Mouse (Mus musculus): ENCODE measurements around the gene Gpr132. TPM values are rescaled to one million over a fixed set of nuclear protein-coding genes. Genes with fewer than 3 reads are reported as not detected.

The Gpr132 gene
- polyA plus RNA-seq, 1 experiment from 2014 or later = 0.19 TPM

DNA sequence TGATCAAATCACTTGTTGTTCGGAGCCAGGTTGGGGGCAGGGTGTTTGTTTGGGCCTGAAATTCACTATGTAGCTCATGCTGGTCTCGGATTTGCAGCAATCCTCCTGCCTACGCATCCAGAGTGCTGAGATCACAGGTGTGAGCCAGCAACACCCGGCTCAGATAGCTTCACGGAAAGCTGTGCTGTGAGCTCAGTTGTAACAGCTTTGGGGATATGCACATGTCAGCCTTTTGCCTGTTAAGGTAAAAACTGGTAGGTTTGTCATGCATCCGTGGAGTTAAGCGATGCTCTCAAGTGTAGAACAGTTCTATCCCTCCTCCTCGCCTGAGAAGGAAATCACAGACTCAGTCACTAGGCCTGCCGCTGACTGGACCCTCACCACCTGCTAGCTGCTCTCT is 32.6 kb upstream of the Gpr132 start:
- no peak for ATAC-seq (replicated peaks; ENCODE audit: insufficient number of reproducible peaks, insufficient read depth, low FRiP score, low read depth)
- 79% methylated on average over 9 of the region's 9 CpGs for WGBS
- H3K4me3 ChIP-seq = no peak overlapping the region
- H3K9me3 ChIP-seq (replicated peaks) = no peaks in the 10 kb centered on the region
- no peak overlapping the region for H3K27ac ChIP-seq
- peaks cover 13% of the 10 kb centered on the region; the same call in 1 of the 2 replicates for H3K27me3 ChIP-seq
- peaks cover 10% of the 10 kb centered on the region for H3K4me1 ChIP-seq (replicated peaks)
- H3K36me3 ChIP-seq = no peaks in the 10 kb centered on the region
- no peak overlapping the region for H3K9ac ChIP-seq
- H3K4me2 ChIP-seq = no peak overlapping the region

DNA sequence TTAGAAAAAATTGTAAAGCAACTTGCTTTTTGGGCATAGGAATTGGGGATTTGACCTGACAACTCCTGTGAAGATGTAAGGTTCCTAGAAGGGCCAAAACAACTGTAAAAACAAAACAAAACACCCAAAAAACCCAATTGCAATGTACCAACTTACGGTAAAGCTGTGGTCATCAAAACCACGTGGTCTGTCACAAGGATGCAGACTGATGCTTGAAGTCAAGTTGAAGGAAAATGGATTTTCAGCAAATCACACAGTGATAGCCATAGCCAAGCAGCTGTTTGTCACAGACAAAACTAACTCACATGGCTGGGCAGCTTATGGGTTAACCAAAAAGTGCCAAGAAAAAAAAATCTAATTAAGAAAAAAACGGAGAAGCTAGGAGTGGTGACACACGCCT is 30.9 kb upstream of the Gpr132 start:
- Histone ChIP-seq H3K9ac (no peak overlapping the region), H3K4me3 (no peak overlapping the region), H3K27ac (no peak overlapping the region), H3K27me3 (peaks cover 12% of the 10 kb centered on the region; the same call in 1 of the 2 replicates), H3K4me1 (replicated peaks) (peaks cover 13% of the 10 kb centered on the region), H3K4me2 (no peak overlapping the region), H3K36me3 (no peaks in the 10 kb centered on the region), H3K9me3 (replicated peaks) (no peaks in the 10 kb centered on the region)
- ATAC-seq (replicated peaks; ENCODE audit: insufficient number of reproducible peaks, insufficient read depth, low FRiP score, low read depth) = no peak
- 60% methylated on average over 4 of the region's 4 CpGs for WGBS

DNA sequence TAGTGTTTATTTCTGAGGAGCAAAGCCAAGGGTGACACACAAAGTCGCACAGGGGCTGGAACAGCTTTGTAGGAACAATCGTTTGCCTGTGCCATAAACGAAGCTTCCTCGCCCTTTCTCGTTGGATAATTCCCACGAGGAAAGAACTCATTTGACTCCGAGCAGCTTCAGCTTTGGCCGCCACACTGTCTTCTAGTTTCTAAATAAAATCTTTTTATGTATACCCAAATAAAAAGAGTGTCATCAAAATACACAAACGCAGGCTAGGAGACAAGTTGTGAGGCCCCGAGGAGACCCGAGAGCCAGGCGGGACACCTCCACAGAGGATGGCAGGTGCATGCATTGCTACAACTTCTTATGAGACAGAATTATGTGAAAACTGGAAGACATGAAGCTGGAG is 30.3 kb upstream of the Gpr132 start:
- no peaks in the 10 kb centered on the region for H3K36me3 ChIP-seq
- ATAC-seq (replicated peaks; ENCODE audit: insufficient number of reproducible peaks, insufficient read depth, low FRiP score, low read depth) = no peak
- 66% methylated on average over 12 of the region's 12 CpGs for WGBS
- no peak overlapping the region for H3K4me3 ChIP-seq
- H3K27ac ChIP-seq = no peak overlapping the region
- H3K4me1 ChIP-seq (replicated peaks) = 0 out of 2 replicates have a peak, but pooled peaks cover 8% of the 10 kb centered on the region
- no peak overlapping the region for H3K4me2 ChIP-seq
- H3K9ac ChIP-seq = no peak overlapping the region
- H3K27me3 ChIP-seq = peaks cover 13% of the 10 kb centered on the region; the same call in 1 of the 2 replicates
- no peaks in the 10 kb centered on the region for H3K9me3 ChIP-seq (replicated peaks)

GRCm38 (mm10) chr12:112897522-112898212 is 29.6 kb upstream of the Gpr132 start:
- 27% methylated on average over 16 of the region's 16 CpGs for WGBS
- peak overlapping the region; percentile 29; the same call in 1 of the 2 replicates for H3K4me2 ChIP-seq

GRCm38 (mm10) chr12:112894969-112895368 is 26.9 kb upstream of the Gpr132 start:
- Histone ChIP-seq H3K4me1 (replicated peaks) (0 out of 2 replicates have a peak, but pooled peaks cover 8% of the 10 kb centered on the region), H3K9ac (no peak overlapping the region), H3K4me2 (no peak overlapping the region), H3K9me3 (replicated peaks) (no peaks in the 10 kb centered on the region), H3K27me3 (peaks cover 22% of the 10 kb centered on the region; the same call in 1 of the 2 replicates), H3K4me3 (no peak overlapping the region), H3K27ac (peak overlapping the region; percentile 29; the same call in 1 of the 2 replicates), H3K36me3 (no peaks in the 10 kb centered on the region)
- WGBS = 39% methylated on average over 4 of the region's 4 CpGs
- ATAC-seq (replicated peaks; ENCODE audit: insufficient number of reproducible peaks, insufficient read depth, low FRiP score, low read depth) = no peak

More at GRCm38 (mm10) chr12:112897522-112898212, 29.6 kb upstream of the Gpr132 start:
- peak; percentile 66; the same call in 1 of the 2 replicates for ATAC-seq (replicated peaks; ENCODE audit: insufficient number of reproducible peaks, insufficient read depth, low FRiP score, low read depth)
- no peak overlapping the region for H3K4me3 ChIP-seq
- H3K27ac ChIP-seq = peak overlapping the region; percentile 10; the same call in 1 of the 2 replicates
- 0 out of 2 replicates have a peak, but pooled peaks cover 8% of the 10 kb centered on the region for H3K4me1 ChIP-seq (replicated peaks)
- no peaks in the 10 kb centered on the region for H3K36me3 ChIP-seq
- H3K9ac ChIP-seq = no peak overlapping the region
- no peaks in the 10 kb centered on the region for H3K9me3 ChIP-seq (replicated peaks)
- peaks cover 14% of the 10 kb centered on the region; the same call in 1 of the 2 replicates for H3K27me3 ChIP-seq

GRCm38 (mm10) chr12:112894303-112894884 is 26.4 kb upstream of the Gpr132 start:
- 55% methylated on average over 11 of the region's 11 CpGs for WGBS
- ATAC-seq (replicated peaks; ENCODE audit: insufficient number of reproducible peaks, insufficient read depth, low FRiP score, low read depth) = no peak
- Histone ChIP-seq H3K4me3 (no peak overlapping the region), H3K9ac (no peak overlapping the region), H3K4me1 (replicated peaks) (0 out of 2 replicates have a peak, but pooled peaks cover 8% of the 10 kb centered on the region), H3K36me3 (no peaks in the 10 kb centered on the region), H3K9me3 (replicated peaks) (no peaks in the 10 kb centered on the region), H3K27me3 (peaks cover 22% of the 10 kb centered on the region; the same call in 1 of the 2 replicates), H3K4me2 (no peak overlapping the region), H3K27ac (no peak overlapping the region)

DNA sequence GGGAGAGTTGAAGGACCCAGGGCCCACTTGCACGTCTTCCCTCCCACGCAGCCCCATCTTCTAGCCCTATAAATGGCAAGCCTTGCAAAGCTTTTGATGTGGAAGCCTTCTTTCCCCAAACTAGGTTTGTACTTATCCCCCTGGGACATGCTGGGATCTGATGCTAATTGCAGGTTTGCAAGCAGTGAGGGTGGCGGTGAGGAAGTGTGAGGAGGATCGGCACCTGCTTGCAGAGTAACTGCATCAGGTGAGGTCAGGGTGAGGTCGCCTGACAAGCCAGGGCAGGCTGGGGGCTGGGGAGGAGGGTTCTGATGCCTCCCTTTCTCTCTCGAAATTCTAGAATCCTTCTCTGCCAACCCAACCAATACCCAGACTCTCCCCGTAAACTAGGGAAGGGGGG is 17.4 kb upstream of the Gpr132 start:
- ATAC-seq (replicated peaks; ENCODE audit: insufficient number of reproducible peaks, insufficient read depth, low FRiP score, low read depth) = no peak
- Histone ChIP-seq H3K27ac (no peak overlapping the region), H3K36me3 (no peaks in the 10 kb centered on the region), H3K27me3 (peaks cover 5% of the 10 kb centered on the region), H3K9ac (no peak overlapping the region), H3K4me3 (no peak overlapping the region), H3K4me2 (no peak overlapping the region), H3K9me3 (replicated peaks) (no peaks in the 10 kb centered on the region), H3K4me1 (replicated peaks) (no peaks in the 10 kb centered on the region)
- 61% methylated on average over 7 of the region's 7 CpGs for WGBS

- Histone ChIP-seq H3K27me3 (peaks cover 45% of the 10 kb centered on the region), H3K4me2 (no peak overlapping the region), H3K9ac (no peak overlapping the region), H3K4me1 (replicated peaks) (peaks cover 18% of the 10 kb centered on the region), H3K27ac (no peak overlapping the region), H3K9me3 (replicated peaks) (no peaks in the 10 kb centered on the region), H3K36me3 (no peaks in the 10 kb centered on the region), H3K4me3 (no peak overlapping the region)
- ATAC-seq (replicated peaks; ENCODE audit: insufficient number of reproducible peaks, insufficient read depth, low FRiP score, low read depth) = no peak
- 66% methylated on average over 6 of the region's 6 CpGs for WGBS
Measured at GRCm38 (mm10) chr12:112881301-112881815, 13.3 kb upstream of the Gpr132 start.

GRCm38 (mm10) chr12:112880661-112881060 is 12.6 kb upstream of the Gpr132 start:
- Histone ChIP-seq H3K27ac (no peak overlapping the region), H3K27me3 (peaks cover 52% of the 10 kb centered on the region), H3K36me3 (no peaks in the 10 kb centered on the region), H3K4me1 (replicated peaks) (peaks cover 25% of the 10 kb centered on the region), H3K9me3 (replicated peaks) (no peaks in the 10 kb centered on the region), H3K4me2 (no peak overlapping the region), H3K4me3 (no peak overlapping the region), H3K9ac (no peak overlapping the region)
- WGBS = 75% methylated on average over 4 of the region's 4 CpGs
- no peak for ATAC-seq (replicated peaks; ENCODE audit: insufficient number of reproducible peaks, insufficient read depth, low FRiP score, low read depth)

DNA sequence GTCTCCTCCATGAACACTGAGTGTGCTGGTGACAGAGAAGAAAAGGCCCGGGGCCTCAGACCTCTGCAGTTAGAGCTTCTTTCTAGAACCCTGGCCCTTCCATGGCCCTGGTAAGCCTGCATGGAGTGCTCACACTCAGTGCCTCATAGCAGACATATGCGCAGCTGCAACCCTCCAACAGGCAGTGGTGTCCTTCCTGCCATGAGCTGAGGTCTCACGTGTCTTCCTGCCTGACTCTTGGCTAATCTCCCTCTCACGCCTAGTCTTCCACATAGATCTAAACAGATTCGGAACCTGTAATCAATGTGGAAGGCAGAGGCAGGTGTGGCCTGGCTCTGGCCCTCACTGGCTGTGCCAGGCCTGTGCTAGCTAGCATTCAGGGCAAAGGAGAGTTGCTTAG is 11.7 kb upstream of the Gpr132 start:
- WGBS = 69% methylated on average over 5 of the region's 5 CpGs
- H3K36me3 ChIP-seq = no peaks in the 10 kb centered on the region
- H3K4me1 ChIP-seq (replicated peaks) = peaks cover 25% of the 10 kb centered on the region
- no peak overlapping the region for H3K4me2 ChIP-seq
- no peaks in the 10 kb centered on the region for H3K9me3 ChIP-seq (replicated peaks)
- H3K4me3 ChIP-seq = no peak overlapping the region
- peaks cover 62% of the 10 kb centered on the region for H3K27me3 ChIP-seq
- H3K9ac ChIP-seq = no peak overlapping the region
- no peak for ATAC-seq (replicated peaks; ENCODE audit: insufficient number of reproducible peaks, insufficient read depth, low FRiP score, low read depth)
- H3K27ac ChIP-seq = no peak overlapping the region

- Histone ChIP-seq H3K4me3 (peak overlapping the region; percentile 45), H3K27ac (no peak overlapping the region), H3K27me3 (peaks cover 82% of the 10 kb centered on the region), H3K4me1 (replicated peaks) (peaks cover 35% of the 10 kb centered on the region), H3K36me3 (no peaks in the 10 kb centered on the region), H3K9me3 (replicated peaks) (no peaks in the 10 kb centered on the region), H3K9ac (peak overlapping the region; percentile 43), H3K4me2 (peak overlapping the region; percentile 83)
- ATAC-seq (replicated peaks; ENCODE audit: insufficient number of reproducible peaks, insufficient read depth, low FRiP score, low read depth) = peak; percentile 37; the same call in 1 of the 2 replicates
- WGBS = under 1% methylated on average over 35 of the region's 37 CpGs
Measured at GRCm38 (mm10) chr12:112877607-112878020, 9.6 kb upstream of the Gpr132 start.

Data from heart, embryonic 15.5 days (tissue).